Mouse (Mus musculus) intestine, embryonic 16.5 days (tissue): ENCODE data around the gene Per2. TPM values are rescaled to one million over a fixed set of nuclear protein-coding genes. Genes with fewer than 3 reads are reported as not detected.

ENCODE experiments used
- ATAC-seq: fragments of 200-750 bp; cut with Nextera tagmentation; 2 replicates; pipeline ENCODE4 v1.8.0; 2017; ENCODE audit warnings: moderate TSS enrichment, moderate library complexity
- H3K27ac ChIP-seq: fragments of 300-500 bp; sonication (generic); 2 replicates; pipeline ENCODE4 v1.5.1; 2014; ENCODE audit warnings: mild to moderate bottlenecking, low read length
- H3K27me3 ChIP-seq: fragments of 300-500 bp; sonication (generic); replicated peaks from 2 replicates; pipeline ENCODE4 v1.6.1; 2014; ENCODE audit warnings: low read length, control low read depth, mixed read lengths; ENCODE audit not compliant: control insufficient read depth, insufficient read depth
- H3K36me3 ChIP-seq: fragments of 300-500 bp; sonication (generic); 2 replicates; pipeline ENCODE4 v1.6.1; 2014; ENCODE audit warnings: low read length, control low read depth; ENCODE audit not compliant: control insufficient read depth, insufficient read depth
- H3K4me1 ChIP-seq: fragments of 300-500 bp; sonication (generic); 2 replicates; pipeline ENCODE4 v1.6.1; 2014; ENCODE audit warnings: low read length, control low read depth, mixed read lengths; ENCODE audit not compliant: control insufficient read depth, insufficient read depth
- H3K4me2 ChIP-seq: fragments of 300-500 bp; sonication (generic); 2 replicates; pipeline ENCODE4 v1.6.1; 2014; ENCODE audit warnings: low read depth, low read length, control low read depth
- H3K4me3 ChIP-seq: fragments of 300-500 bp; sonication (generic); 2 replicates; pipeline ENCODE4 v1.5.1; 2014; ENCODE audit warnings: mild to moderate bottlenecking, low read length
- H3K9ac ChIP-seq: fragments of 300-500 bp; sonication (generic); 2 replicates; pipeline ENCODE4 v1.6.1; 2014; ENCODE audit warnings: low read depth, low read length
- H3K9me3 ChIP-seq: fragments of 300-500 bp; sonication (generic); 2 replicates; pipeline ENCODE4 v1.6.1; 2016; ENCODE audit warnings: low read length, control low read depth; ENCODE audit not compliant: control insufficient read depth
- WGBS: fragments of 180-500 bp; shearing (Covaris S2); extraction: QIAGEN DNeasy Blood & Tissue Kit; methylation state at CpG from one replicate; pipeline ENCODE4 v1.1.7; 2014; 5-methylcytosine and 5-hydroxymethylcytosine counted together
- polyA plus RNA-seq: library from polyadenylated mRNA; unstranded; fragments of >200 nt; fragmentation: Nextera tagmentation; extraction: Ambion mirVana; gene quantifications from 2 replicates; pipeline ENCODE4 v1.2.1, GENCODE M21; 2015

Per2 gene
- polyA plus RNA-seq = 8.9 and 11.7 TPM in 2 replicates

- ATAC-seq = peak; percentile 85
- Histone ChIP-seq H3K27ac (peak within 1 kb of the TSS; percentile 100), H3K27me3 (no peaks in the 10 kb centered on the region), H3K36me3 (no peaks in the 10 kb centered on the region), H3K4me2 (peak within 1 kb of the TSS; percentile 84), H3K4me3 (peak within 1 kb of the TSS; percentile 87), H3K4me1 (peaks cover 53% of the 10 kb centered on the region), H3K9me3 (no peaks in the 10 kb centered on the region), H3K9ac (peak within 1 kb of the TSS; percentile 87)
- under 1% methylated on average over 91 of the region's 91 CpGs for WGBS
These were observed at the start of gene Per2 for GRCm38 (mm10) chr1:91459059-91459809. TSS of gene Per2 (minus strand) at chr1:91459324.

DNA sequence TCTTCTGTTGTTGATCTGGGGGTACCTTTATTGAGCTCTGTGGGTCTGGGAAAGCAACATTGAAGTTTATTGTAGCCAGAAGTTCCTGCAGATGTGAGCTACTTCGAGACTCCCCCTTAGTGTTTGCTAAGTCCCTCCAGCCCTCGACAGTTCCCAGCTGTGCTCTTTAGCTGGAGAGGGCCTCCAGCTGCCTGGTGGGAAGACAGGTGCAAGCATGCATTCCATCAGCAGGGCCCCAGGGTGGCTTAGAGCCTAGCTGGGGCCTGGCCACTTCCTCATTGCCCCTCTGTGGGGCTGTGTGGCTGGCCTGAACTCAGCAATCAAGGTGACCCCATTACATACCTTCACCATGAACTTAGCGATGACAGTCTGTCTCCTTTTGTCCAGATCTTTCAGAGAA is 45.5 kb upstream of the Per2 start:
- 53% methylated on average over 3 of the region's 3 CpGs for WGBS
- Histone ChIP-seq H3K9me3 (no peaks in the 10 kb centered on the region), H3K27ac (no peak overlapping the region), H3K27me3 (no peaks in the 10 kb centered on the region), H3K9ac (no peak overlapping the region), H3K36me3 (peaks cover 3% of the 10 kb centered on the region; the same call in 1 of the 2 replicates), H3K4me2 (no peak overlapping the region), H3K4me1 (peaks cover 4% of the 10 kb centered on the region; the same call in 1 of the 2 replicates), H3K4me3 (no peak overlapping the region)
- ATAC-seq = peak; percentile 93

DNA sequence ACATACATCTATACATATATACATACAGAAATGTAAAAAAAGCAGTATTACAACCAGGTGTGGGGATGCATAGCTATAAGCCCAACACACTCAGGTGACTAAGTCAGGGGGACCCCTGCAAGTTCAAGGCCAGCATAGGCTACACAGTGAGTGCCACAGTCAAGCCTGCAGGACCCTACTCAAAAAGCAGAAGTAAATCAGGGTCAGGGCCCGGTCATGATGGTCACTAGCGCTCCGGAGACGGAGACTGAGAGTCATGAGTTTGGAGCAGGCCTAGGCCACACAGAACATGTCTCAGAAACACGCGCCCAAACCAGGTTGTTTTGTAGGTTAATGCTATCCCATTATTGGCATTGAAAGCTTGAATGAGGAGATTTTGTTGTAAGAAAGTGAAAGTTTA is 39.5 kb upstream of the Per2 start:
- ATAC-seq = no peak
- no peak overlapping the region for H3K4me3 ChIP-seq

GRCm38 (mm10) chr1:91495321-91495720 is 36.2 kb upstream of the Per2 start:
- Histone ChIP-seq H3K9ac (peak overlapping the region; percentile 84), H3K4me1 (peaks cover 10% of the 10 kb centered on the region), H3K4me3 (peak overlapping the region; percentile 91), H3K4me2 (peak overlapping the region; percentile 90), H3K36me3 (no peaks in the 10 kb centered on the region), H3K27me3 (no peaks in the 10 kb centered on the region), H3K9me3 (no peaks in the 10 kb centered on the region), H3K27ac (no peak overlapping the region)
- 38% methylated on average over 5 of the region's 5 CpGs for WGBS
- ATAC-seq = no peak

More for the DNA sequence above, 39.5 kb upstream of the Per2 start:
- Histone ChIP-seq H3K27ac (no peak overlapping the region), H3K27me3 (no peaks in the 10 kb centered on the region), H3K9me3 (no peaks in the 10 kb centered on the region), H3K36me3 (peaks cover 3% of the 10 kb centered on the region; the same call in 1 of the 2 replicates), H3K9ac (no peak overlapping the region), H3K4me1 (peaks cover 10% of the 10 kb centered on the region), H3K4me2 (no peak overlapping the region)
- 95% methylated on average over 6 of the region's 6 CpGs for WGBS

- peaks cover 10% of the 10 kb centered on the region for H3K4me1 ChIP-seq
- under 1% methylated on average over 77 of the region's 79 CpGs for WGBS
- ATAC-seq = peak; percentile 100
These were observed 35.5 kb upstream of the Per2 start, which contains the start of gene Traf3ip1 for GRCm38 (mm10) chr1:91494457-91495140. TSS of gene Traf3ip1 (plus strand) at chr1:91494647.

GRCm38 (mm10) chr1:91493938-91494337 is 34.8 kb upstream of the Per2 start:
- Histone ChIP-seq H3K4me1 (peaks cover 10% of the 10 kb centered on the region), H3K36me3 (no peaks in the 10 kb centered on the region), H3K27ac (no peak overlapping the region), H3K27me3 (no peaks in the 10 kb centered on the region), H3K4me2 (peak overlapping the region; percentile 90), H3K9me3 (no peaks in the 10 kb centered on the region), H3K4me3 (peak overlapping the region; percentile 91; the same call in 1 of the 2 replicates), H3K9ac (peak overlapping the region; percentile 53)
- ATAC-seq = 0 out of 2 replicates have a peak, but pooled peaks have one; percentile 16
- WGBS = 38% methylated on average over 3 of the region's 3 CpGs

More at GRCm38 (mm10) chr1:91494457-91495140, 35.5 kb upstream of the Per2 start, which contains the start of gene Traf3ip1:
- Histone ChIP-seq H3K4me3 (peak within 1 kb of the TSS; percentile 91), H3K4me2 (peak within 1 kb of the TSS; percentile 90), H3K9me3 (no peaks in the 10 kb centered on the region), H3K27me3 (no peaks in the 10 kb centered on the region), H3K27ac (no peak within 1 kb of the TSS), H3K9ac (peak within 1 kb of the TSS; percentile 84), H3K36me3 (no peaks in the 10 kb centered on the region)

GRCm38 (mm10) chr1:91492740-91493139 is 33.6 kb upstream of the Per2 start:
- WGBS = 51% methylated on average over 2 of the region's 2 CpGs

DNA sequence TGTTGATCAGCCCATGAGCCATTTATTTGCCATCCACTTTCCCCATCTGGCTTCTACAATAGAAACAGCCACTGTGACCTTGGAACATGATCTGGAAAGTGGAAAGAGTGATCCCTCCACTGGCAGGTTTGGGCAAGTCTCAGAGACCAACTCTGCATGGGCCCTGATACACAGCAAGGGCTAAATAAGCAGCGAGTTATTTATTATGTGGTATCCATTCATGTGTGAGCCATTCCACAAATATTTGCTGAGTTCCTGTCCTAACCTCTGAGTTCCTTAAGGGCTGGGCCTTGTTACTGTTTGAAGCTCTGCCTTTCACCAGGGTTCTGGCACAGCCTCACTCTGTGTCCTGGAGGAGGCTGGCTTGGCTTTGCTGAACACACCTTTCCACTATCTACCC is 31.2 kb upstream of the Per2 start:
- H3K4me2 ChIP-seq = no peak overlapping the region
- H3K36me3 ChIP-seq = no peaks in the 10 kb centered on the region
- peaks cover 3% of the 10 kb centered on the region for H3K4me1 ChIP-seq
- 47% methylated on average over 1 of the region's 1 CpGs for WGBS
- H3K27me3 ChIP-seq = no peaks in the 10 kb centered on the region
- H3K9me3 ChIP-seq = no peaks in the 10 kb centered on the region
- H3K27ac ChIP-seq = no peak overlapping the region
- ATAC-seq = no peak
- no peak overlapping the region for H3K4me3 ChIP-seq
- H3K9ac ChIP-seq = no peak overlapping the region

More at GRCm38 (mm10) chr1:91492740-91493139, 33.6 kb upstream of the Per2 start:
- Histone ChIP-seq H3K4me2 (no peak overlapping the region), H3K4me1 (peaks cover 10% of the 10 kb centered on the region), H3K27ac (no peak overlapping the region), H3K4me3 (no peak overlapping the region), H3K9ac (no peak overlapping the region), H3K36me3 (no peaks in the 10 kb centered on the region), H3K9me3 (no peaks in the 10 kb centered on the region), H3K27me3 (no peaks in the 10 kb centered on the region)
- no peak for ATAC-seq

- 85% methylated on average over 3 of the region's 3 CpGs for WGBS
- Histone ChIP-seq H3K4me3 (no peak overlapping the region), H3K27ac (no peak overlapping the region), H3K4me2 (no peak overlapping the region), H3K9ac (no peak overlapping the region), H3K36me3 (no peaks in the 10 kb centered on the region), H3K9me3 (no peaks in the 10 kb centered on the region), H3K27me3 (no peaks in the 10 kb centered on the region), H3K4me1 (peaks cover 4% of the 10 kb centered on the region; the same call in 1 of the 2 replicates)
- no peak for ATAC-seq
These were observed 27.0 kb upstream of the Per2 start for GRCm38 (mm10) chr1:91486165-91486564.
